In the genomic region with DNA sequence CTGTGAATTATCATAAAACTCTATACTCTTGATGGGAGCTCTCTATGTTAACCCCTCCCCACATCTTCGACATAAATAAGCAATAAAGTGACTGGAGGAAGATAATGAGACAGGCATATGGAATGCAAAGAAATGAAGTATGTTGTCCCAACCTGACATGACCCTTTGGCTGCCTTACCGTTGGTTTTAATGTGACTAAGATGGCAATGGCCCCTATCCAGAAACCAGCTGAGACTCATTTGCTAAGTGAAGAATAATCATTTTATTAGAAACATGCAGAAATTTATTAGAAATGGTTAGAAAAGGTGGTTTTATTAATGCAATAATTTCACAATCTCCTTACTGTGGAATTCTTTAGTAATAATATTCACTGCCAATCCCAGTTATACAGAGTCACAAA, we compare ENCODE assay signal across 14 mouse cellular contexts.
A peak's percentile ranks its signal among the peaks of the same experiment; 100 is the strongest.
DNase-seq lines count a peak whose midpoint lies in the region.
"Had no signal": no experiment of that assay in that cellular context is flagged by ENCODE, and none has a peak within 500 bp of the region (broad histone marks: within the 10 kb centered on the region; RNA-seq: fewer than 3 reads in every experiment).

No protein-coding gene starts in this region.

- peak; percentile 62 to 67 for DNase-seq in cerebellum, postnatal 10 days
- DNase-seq in cerebellum, adult 11 months = no peak
- peak; percentile 37 to 50 for DNase-seq in cerebellum, postnatal 14 days
- no peak for DNase-seq in cerebellum, adult 9-10 months
- DNase-seq: adrenal gland, adult 2 months; adrenal gland, adult 8-10 months; adrenal gland, postnatal 10 days; adrenal gland, postnatal 14 days; adrenal gland, postnatal 25 days; adrenal gland, postnatal 36 days; B cell, adult 2 months; cerebellum, adult 11-12 months; cerebellum, adult 18-20 months; cerebellum, adult 2 months had no signal

Comparison
In these comparisons a context has a peak if more than half of its experiments do, and no peak if none do; other contexts are left out.
1. DNase-seq: peak in cerebellum, postnatal 10 days (2 of 2) and cerebellum, postnatal 14 days (2 of 2); none in cerebellum, adult 11 months (single experiment) and cerebellum, adult 9-10 months (single experiment).